ENCODE assay signal across 17 mouse cellular contexts in the genomic region with DNA sequence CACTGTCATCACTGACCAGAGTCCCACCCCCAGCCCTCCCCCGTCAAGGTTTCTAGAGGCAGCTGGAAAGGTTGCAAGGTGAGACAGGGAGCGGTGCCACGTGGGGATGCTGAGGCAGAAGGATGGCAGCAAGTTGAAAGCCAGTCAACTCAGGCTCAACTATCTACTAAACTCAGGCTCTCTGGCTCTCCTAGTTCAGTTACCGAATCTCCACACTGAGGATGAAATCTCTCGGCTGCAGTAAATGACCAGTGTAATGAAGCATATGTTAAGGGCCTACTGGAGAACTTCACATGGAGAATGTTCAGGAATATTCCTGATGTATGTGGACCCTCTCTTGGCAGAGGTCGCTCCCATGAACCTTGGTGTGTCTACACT.
"Had no signal": no experiment of that assay in that cellular context is flagged by ENCODE, and none has a peak within 500 bp of the region (broad histone marks: within the 10 kb centered on the region; RNA-seq: fewer than 3 reads in every experiment).

No protein-coding gene starts in this region.

- DNase-seq: left cerebral cortex, postnatal 4 days; lung, postnatal 10 days; right cerebral cortex, postnatal 25 days; spleen, adult 18-20 months; thymus, postnatal 36 days had no signal

- H3K9me3 ChIP-seq: limb, embryonic 15.5 days; lung, embryonic 15.5 days; midbrain, embryonic 10.5 days; midbrain, embryonic 13.5 days; neural tube, embryonic 13.5 days; stomach, embryonic 15.5 days had no signal

- ATAC-seq: liver, postnatal 0 days; midbrain, embryonic 13.5 days; midbrain, embryonic 16.5 days had no signal

- H3K4me3 ChIP-seq: limb, embryonic 12.5 days; limb, embryonic 15.5 days; lung, embryonic 15.5 days; midbrain, embryonic 10.5 days; midbrain, embryonic 13.5 days; myocyte; neural tube, embryonic 13.5 days; stomach, embryonic 15.5 days had no signal

- H3K9ac ChIP-seq: limb, embryonic 12.5 days; limb, embryonic 15.5 days; liver, embryonic 14.5 days; liver, postnatal 0 days; lung, embryonic 15.5 days; midbrain, embryonic 13.5 days; neural tube, embryonic 13.5 days; stomach, embryonic 15.5 days had no signal

- H3K36me3 ChIP-seq: limb, embryonic 12.5 days; limb, embryonic 15.5 days; lung, embryonic 15.5 days; midbrain, embryonic 10.5 days; midbrain, embryonic 13.5 days; neural tube, embryonic 13.5 days; stomach, embryonic 15.5 days had no signal

- H3K27me3 ChIP-seq: limb, embryonic 12.5 days; limb, embryonic 15.5 days; lung, embryonic 15.5 days; midbrain, embryonic 13.5 days; neural tube, embryonic 13.5 days; stomach, embryonic 15.5 days had no signal

- H3K4me2 ChIP-seq: limb, embryonic 15.5 days; lung, embryonic 15.5 days; midbrain, embryonic 13.5 days; neural tube, embryonic 13.5 days; stomach, embryonic 15.5 days had no signal

- H3K27ac ChIP-seq: kidney, postnatal 0 days; limb, embryonic 12.5 days; limb, embryonic 15.5 days; liver, embryonic 14.5 days; lung, embryonic 15.5 days; midbrain, embryonic 13.5 days; neural tube, embryonic 13.5 days; stomach, embryonic 15.5 days had no signal
